Mouse (Mus musculus): ENCODE results near the gene Cbx4.

GRCm38 (mm10) chr11:119090076-119090960 is 4.3 kb upstream of the Cbx4 start:
- TF ChIP-seq CTCF (IDR thresholded peaks at IDR 0.05; ENCODE audit: low read depth), result no peak
- TF ChIP-seq EP300 (IDR thresholded peaks at IDR 0.05; ENCODE audit: low read depth), result no peak

Data from heart, postnatal 0 days (tissue).